Mouse (Mus musculus) adrenal gland, adult 18-20 months (tissue): ENCODE measurements around the gene Ulk4. TPM values are rescaled to one million over a fixed set of nuclear protein-coding genes. Genes with fewer than 3 reads are reported as not detected.
"Not testable (repeated sequence)": the region's sequence is repeated elsewhere in the genome, so short reads cannot be mapped to it uniquely, and the experiment has no call there.

Source experiments
- DNase-seq, 2 experiments: peaks; one replicate each; pipeline ENCODE4 v3.0.0; 2021 to 2022; ENCODE audit warnings: low spot score in 2 of 2
- total RNA-seq, 2 experiments: library from RNA; stranded (reverse); gene quantifications; 1 replicate in 1 of 2; 2 replicates in 1 of 2; pipeline ENCODE4 v1.2.3; 2021

Ulk4 gene
- total RNA-seq, 2 experiments from 2014 or later: 1.2 to 2.2 TPM

DNA sequence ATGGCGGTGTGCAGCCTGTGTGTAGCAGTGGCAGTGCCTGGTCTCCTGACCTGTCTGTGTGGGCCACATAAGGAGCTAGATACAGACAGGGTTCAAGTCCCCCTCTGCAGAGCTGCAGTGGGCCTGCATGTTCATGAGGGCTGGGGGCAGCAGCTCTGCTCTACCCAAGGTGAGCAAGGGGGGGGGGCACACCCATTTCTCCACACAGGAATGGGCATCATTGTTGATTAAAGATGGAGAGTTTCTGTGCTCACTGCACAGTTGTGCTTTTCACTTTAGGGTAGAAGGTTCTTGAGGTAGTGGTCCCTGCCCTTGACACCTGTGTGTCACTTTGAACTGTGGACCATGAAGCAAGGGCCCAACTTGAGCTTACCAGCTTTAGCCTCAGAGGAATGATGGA is 328.2 kb downstream of the Ulk4 start:
- no peak for DNase-seq

- no peak for DNase-seq
Observed at GRCm38 (mm10) chr9:120946131-120946530, 330.9 kb downstream of the Ulk4 start.

DNA sequence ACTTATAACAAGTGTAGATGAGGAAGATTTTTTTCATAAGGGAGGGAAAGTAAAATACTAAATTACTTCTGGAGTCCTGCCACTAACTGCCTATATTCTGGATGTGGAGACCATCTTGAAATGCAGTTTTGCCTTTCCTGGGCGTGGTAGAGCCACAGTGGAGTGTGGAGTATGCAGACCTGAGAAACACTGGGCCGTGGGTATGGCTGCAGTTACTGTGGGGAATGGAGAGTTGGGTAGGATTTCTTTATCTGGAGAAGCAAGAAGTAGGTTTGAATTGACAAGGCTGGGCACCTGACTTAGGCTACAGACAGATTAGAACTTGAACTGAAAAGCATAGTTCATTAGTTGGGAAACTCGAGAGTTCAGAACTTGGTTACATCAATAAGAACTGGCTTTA is 332.8 kb downstream of the Ulk4 start:
- DNase-seq: no peak

GRCm38 (mm10) chr9:120943757-120944156 is 333.2 kb downstream of the Ulk4 start:
- DNase-seq: no peak

GRCm38 (mm10) chr9:120940858-120941257 is 336.1 kb downstream of the Ulk4 start:
- no peak for DNase-seq

DNA sequence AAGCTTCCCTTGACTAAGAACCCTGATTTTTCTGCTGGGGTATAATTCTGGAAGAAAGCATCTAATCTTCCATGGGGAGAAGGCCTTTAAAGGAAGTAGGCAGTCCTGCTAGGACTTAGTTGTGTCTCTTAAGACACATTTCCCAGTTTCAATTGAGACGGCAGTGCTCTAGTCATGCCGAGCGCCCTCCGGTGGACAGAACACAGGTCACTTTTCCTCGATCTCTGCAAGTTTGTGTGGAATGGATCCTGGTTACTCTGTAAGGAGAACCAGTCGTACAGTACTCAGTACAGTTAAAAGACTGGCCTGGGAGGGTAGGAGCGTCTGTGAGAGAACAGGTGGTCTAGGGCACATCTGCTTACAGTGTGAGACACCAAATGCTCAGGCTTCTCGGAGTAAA is 340.6 kb downstream of the Ulk4 start:
- peak; percentile 53 to 68 for DNase-seq

DNA sequence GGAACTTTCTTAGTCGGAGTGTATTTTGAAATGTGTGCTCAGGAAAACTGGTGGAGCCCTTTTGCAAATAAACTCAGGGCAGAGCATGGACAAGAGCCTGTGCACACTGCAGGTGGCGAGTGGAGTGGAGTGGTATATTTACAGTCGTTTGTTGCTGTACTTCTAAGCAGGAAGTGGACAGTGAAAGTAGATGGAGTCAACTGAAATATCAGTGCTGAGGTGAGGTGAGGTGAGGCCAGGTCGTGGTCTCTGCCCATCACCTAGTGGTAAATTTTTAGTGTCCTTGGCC is 341.4 kb downstream of the Ulk4 start:
- no peak for DNase-seq

GRCm38 (mm10) chr9:120934821-120935633 is 342.0 kb downstream of the Ulk4 start:
- DNase-seq: peak in 1 of 2 experiments; percentile 31

GRCm38 (mm10) chr9:120933886-120934758 is 342.9 kb downstream of the Ulk4 start:
- DNase-seq: peak; percentile 32 to 42

DNA sequence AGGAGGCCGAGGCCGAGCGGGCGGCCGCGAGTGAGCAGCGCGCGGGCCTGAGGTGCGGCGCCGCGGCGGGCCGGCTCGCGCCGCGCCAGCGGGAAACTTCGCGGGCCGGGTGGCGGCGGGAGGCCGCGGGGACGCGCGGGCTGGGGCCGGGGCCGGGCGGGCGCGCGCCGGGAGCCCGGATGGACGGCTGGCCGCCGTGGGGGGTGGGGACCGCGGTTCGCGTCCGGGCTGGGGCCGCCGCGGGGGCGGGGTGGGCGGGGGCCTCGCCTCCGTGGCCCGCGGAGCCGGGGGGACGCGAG is 343.5 kb downstream of the Ulk4 start:
- no peak for DNase-seq

GRCm38 (mm10) chr9:120932797-120933586 is 344.0 kb downstream of the Ulk4 start:
- DNase-seq: peak; percentile 99

DNA sequence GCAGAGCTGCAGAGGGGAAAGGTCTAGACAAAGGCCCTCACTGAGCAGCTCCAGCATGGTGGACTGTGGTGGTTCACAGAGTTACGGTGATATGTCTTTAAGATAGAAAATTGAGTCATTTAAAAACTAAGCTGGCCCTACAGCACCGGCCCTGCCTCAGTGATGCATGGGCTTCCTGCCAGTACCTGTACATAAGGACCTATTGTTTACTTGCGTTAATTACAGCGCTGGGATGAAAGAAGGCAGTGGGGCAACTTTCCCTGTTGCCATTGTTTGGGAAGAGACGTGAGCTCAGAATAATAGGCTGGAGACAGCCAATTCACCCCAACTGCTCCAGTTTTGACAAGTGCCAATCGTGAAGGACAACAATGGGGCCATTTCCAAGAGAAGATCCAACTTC is 344.6 kb downstream of the Ulk4 start:
- DNase-seq: no peak

- DNase-seq: no peak
Observed at GRCm38 (mm10) chr9:120930811-120931210, 346.2 kb downstream of the Ulk4 start.

DNA sequence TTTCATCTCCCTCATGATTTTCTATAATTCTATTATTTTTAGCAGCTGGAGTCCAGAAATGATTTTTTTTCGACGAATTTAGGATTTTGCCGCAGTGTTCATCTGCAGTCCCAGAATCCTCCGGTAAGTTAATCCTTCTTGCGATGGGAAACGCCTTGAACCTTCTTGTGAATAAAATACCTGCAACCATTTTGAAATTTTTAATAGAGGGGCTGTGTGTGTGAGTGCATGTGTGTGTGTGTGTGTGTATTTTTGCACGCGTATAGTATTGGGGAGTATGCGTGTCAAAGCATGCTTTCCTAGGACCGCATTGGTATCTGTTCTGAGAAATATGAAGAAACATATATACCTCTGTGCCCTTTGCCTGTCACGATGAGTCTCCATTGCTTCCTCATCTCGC is 347.0 kb downstream of the Ulk4 start:
- no peak for DNase-seq

GRCm38 (mm10) chr9:120929081-120929480 is 347.9 kb downstream of the Ulk4 start, which contains the start of gene Ctnnb1:
Ctnnb1 (plus strand) TSS chr9:120929216.
- no peak for DNase-seq

DNA sequence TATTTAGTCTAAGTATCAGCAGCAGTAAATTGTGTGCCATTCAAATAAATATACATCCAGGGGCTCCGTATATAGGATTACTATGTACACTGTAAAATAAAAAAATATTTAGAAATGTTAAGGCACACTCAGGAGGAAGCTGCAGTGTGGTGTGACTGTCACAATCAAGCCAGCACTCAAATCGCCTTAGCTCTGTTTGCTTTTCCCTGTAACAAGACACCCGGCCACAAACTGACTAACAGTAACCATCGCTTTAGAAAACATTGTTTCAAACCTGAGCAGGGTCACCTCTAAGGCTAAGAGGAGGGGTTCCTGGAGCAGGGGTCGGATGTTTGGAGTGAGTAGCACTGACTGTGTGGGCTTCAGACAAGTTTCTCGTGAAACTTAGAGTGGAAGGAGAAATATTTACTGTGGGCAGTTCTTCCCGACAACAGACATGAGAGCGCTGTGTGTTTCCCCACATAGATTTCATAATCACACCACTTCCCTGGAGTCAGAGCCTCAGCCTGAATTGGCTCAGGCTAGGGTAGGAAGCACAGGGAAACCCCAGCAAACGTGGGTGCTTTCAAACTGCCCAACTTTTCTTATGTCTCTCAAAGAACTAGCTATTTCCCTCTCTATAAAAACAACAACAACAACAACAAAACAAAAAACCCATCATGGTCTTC is 349.9 kb downstream of the Ulk4 start:
- DNase-seq: no peak

DNA sequence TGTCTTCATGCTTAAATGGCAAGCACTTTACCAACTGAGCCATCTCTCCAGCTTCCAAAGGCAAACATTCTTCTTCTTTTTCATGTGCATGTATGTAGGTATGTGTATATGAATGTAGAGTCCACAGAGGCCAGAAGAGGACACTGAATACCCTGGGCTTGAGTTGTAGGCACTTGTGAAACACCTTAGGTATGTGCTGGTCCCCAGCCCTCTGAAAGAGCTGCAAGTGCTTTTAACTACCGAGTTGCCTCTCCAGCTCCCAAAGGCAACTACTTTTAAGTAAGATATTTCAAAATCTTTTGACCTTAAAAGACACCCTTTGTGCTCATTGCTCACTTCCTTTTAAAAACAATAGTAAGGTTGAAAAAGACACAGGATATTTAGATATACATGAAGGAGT is 350.9 kb downstream of the Ulk4 start:
- no peak for DNase-seq

DNA sequence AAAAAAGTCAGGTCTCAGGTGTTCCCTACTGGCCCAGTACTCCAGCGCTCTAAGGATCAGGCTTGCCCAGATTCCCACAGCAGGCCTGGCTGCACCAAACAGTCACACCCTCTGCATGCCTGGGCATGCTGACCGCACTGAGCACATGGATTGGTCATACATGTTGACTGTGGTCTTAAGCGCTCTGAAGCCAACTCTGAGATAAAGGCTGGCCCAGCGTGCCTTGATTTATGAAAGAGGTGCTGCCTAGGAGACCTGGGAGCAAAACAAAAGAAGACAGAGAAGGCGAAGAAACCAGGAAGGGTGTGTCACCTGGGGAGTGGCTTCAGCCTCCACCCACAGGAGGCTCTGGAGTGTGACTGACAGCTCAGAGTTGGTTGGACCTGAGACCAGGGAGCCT is 357.9 kb downstream of the Ulk4 start:
- DNase-seq: no peak

- no peak for DNase-seq
Observed at GRCm38 (mm10) chr9:120918642-120919041, 358.4 kb downstream of the Ulk4 start.

- no peak for DNase-seq
Observed at GRCm38 (mm10) chr9:120918211-120918610, 358.8 kb downstream of the Ulk4 start.

GRCm38 (mm10) chr9:120917619-120918018 is 359.4 kb downstream of the Ulk4 start:
- not testable (repeated sequence) for DNase-seq
